Mouse (Mus musculus): ENCODE data around the gene Hspa5.
"Not testable (repeated sequence)": the region's sequence is repeated elsewhere in the genome, so short reads cannot be mapped to it uniquely, and the experiment has no call there.

Hspa5 gene

DNA sequence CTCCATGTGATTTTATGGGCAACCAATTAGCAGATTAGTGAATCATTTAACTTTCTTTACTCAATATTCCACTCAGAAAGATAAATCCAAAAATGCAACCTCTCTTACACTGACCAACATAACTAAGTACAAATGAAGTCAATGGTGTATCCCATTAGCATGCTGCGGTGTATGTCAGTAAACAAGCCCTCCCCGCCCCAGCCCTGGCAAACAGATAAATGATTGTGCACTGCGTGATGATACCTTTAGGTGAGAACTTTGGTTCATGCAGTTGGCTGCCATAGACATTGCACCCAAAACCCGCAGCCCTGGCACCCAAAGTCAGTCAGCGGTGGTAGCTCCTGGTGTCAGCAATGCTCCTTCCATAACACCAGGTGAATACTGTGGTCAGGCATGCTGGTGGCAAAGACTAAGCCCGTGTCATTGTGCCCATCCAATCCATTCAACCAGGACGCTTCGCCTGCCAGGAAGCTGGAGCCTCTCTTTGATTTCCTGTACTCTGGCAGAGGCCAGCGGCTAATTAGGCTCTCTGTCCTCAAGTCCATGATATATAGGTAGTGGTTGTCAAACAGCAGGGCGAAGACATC, 33.7 kb downstream of the Hspa5 start:
- in situ Hi-C loops (cut with MboI, MseI) = no loop called here

DNA sequence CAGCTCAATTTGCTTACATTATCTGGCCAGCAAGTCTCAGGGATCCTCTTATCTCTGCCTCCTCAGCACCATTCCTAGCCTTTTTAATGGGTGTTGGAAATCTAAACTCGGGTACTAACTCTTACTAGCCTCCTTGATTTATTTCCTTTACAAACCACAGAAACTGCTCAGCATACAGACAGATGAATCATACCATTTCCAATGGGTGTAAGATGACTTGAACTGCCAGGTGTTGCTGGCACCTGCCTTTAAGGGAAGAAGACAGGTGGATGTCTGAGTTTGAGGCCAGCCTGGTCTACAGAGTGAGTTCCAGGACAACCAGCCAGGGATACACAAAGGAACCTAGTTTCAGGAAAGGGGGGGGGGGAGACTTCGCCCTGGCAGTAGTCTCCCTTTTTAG, 36.3 kb downstream of the Hspa5 start:
- in situ Hi-C loops (cut with MboI, MseI) = no loop called here

DNA sequence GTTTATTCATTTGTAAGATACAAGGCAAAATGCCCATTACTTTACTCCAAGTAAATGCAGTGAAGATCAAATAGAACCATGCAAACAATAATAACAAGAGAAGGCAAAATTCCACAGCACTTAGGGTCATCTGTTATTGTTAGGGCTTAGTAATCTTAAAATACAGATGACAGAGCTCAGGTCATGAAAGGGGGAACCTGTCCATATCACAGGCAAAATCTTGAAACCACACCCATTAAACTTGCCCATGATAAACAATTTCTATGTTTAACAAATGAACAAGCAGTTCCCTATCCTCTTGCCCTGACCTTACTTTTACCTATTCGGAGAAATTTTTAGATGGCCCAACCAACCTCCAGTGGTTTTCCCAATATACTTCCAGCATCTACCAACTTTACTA, 37.8 kb downstream of the Hspa5 start:
- in situ Hi-C loops (cut with MboI, MseI) = no loop called here

DNA sequence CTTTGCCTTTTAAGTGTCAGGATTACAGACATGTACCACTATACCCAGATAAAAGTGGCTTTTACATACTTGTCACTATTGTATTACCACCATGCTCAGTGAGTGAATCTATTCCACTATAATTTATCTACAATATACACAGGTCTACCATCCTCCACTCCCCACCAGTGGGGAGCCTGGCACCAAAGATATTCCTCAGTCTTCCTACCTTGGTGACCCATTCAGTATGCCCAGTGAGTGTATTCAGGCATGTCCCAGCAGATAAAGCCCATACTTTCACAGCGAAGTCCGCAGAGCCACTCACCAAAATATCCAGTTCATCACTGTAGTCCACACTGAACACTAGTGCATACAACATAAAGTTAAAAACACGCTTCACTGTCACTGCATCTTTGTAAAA, 39.0 kb downstream of the Hspa5 start:
- in situ Hi-C loops (cut with MboI, MseI) = no loop called here

DNA sequence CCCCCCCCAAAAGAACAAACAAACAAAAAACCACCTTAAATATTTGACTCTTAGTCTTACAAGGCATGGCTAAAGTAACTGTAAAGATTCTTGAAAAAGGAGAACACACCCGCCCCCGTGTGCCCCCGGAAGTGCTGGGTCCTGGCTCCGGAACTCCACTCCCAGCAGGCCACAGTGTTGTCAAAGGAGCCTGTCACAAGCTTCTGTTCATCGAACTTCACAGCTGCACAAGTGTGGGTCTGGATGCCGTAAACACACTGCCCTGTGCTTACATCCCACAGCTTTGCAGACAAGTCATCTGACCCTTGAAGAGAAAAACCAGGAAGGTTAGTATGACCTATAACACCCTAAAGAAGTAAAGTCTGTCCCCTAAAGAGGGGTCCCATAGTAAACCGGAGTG, 40.9 kb downstream of the Hspa5 start:
- in situ Hi-C loops (cut with MboI, MseI) = no loop called here

DNA sequence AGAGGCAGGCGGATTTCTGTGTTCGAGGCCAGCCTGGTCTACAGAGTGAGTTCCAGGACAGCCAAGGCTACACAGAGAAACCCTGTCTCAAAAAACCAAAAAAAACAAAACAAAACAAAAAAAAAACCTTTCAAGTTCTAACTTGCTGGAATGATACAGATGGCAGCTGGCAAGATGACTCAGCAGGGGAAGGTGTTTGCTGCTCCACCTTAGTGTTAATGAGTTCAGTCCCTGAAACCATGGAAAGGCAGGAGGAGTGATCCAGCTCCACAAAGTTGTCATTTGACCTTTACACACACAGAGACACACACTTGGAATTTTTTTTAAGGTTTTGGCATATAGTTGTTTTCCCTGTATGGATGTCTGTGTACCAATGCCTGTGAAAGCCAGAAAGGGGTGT, 44.1 kb downstream of the Hspa5 start:
- in situ Hi-C loops (cut with MboI, MseI) = not testable (repeated sequence)

DNA sequence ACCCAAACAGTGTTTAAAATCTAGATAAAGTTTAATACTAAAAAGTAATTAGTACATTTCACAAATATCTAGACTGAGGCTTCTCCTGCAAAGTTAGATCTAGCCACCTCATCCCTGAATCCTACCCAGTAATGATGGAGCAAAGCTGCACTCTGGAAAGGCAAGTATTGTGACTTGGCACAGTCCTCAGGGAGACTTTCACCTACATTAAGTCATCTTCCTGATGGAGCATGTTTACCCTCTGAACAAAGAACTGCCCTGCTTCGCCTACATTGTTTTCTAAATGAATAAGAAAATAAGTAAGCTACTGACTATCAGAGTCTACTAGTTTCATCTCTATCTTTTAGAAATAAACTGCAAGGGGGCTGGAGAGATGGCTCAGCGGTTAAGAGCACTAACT, 46.7 kb downstream of the Hspa5 start:
- in situ Hi-C loops (cut with MboI, MseI) = no loop called here

DNA sequence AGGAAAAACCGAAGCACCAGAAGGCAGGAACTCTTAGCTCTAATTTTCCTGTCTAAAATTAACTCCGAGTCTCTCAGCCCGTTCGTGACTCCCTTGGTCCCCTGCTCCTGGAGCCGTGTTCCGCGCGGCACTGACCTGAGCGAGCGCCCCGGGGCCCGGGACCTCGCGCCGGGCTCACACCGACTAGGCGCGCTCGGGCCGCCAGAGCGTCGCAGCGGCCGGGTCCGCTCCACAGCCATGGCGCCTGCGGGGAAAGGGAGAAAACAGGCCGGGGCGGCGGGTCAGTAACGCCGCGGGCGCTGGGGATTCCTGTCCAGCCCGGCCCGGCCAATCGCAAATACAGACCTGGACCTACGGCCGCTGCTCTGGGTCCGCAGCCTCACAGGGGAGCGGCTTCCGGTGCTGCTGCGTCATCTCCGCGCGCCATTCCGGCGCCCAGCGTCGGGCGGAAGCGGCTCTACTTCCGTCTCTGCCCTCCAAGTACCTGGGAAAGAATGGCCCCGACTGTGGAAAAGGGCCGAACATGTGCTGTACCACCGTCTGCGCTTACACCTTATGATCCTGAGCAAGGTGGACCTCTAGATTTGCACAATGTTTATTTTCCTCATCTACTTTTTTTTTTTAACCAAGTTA, 54.2 kb downstream of the Hspa5 start, which contains the start of gene Fbxw2:
Fbxw2 (minus strand) TSS at position 485 of the 633 bp plus-strand sequence.
- in situ Hi-C loops (cut with MboI, MseI) = no loop called here

DNA sequence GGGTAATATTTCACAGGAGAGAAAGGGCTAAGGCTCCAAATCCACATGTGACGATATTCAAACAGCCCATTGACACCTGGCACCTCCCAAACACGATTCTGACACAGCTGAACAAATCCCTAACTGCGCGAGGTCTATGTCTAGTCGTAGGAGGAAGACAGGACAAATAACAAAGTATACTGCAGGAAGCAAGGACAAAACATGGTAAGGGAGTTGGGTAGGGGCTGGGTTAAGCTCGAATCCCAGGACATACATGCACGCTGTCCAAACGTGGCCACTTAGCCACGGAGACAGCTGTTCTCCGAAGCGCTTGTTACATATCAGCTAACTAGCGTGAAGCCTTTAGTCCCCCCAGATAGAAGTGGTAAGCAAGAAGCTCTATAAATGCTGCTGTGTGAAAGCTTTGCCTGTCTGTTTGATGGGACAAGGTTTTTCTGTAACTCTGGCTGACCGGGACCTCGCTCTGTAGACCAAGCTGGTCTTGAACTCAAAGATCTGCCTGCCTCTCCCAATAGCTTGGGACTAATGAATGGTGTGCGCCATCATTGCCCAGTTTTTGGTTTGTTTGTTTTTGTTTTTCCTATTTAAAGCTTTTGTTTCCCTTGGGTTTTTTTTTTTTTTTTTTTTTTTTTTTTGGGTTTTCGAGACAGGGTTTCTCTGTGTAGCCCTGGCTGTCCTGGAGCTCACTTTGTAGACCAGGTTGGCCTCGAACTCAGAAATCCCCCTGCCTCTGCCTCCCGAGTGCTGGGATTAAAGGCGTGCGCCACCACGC, 54.9 kb downstream of the Hspa5 start:
- in situ Hi-C loops (cut with MboI, MseI) = no loop called here
